Mouse (Mus musculus) frontal cortex, postnatal 36 days (tissue): Measurements from ENCODE around the gene Borcs5.

Experiments
- DNase-seq, 2 experiments: peaks; one replicate each; pipeline ENCODE4 v3.0.0; 2022; ENCODE audit warnings: low spot score in 2 of 2

Borcs5 gene

GRCm38 (mm10) chr6:134718668-134719065, 79.4 kb downstream of the Borcs5 start:
- no peak for DNase-seq

GRCm38 (mm10) chr6:134719156-134719555, 79.8 kb downstream of the Borcs5 start:
- no peak for DNase-seq

- DNase-seq = no peak
These were observed 80.8 kb downstream of the Borcs5 start for GRCm38 (mm10) chr6:134720150-134720549.

GRCm38 (mm10) chr6:134721729-134722269, 82.5 kb downstream of the Borcs5 start:
- no peak for DNase-seq

GRCm38 (mm10) chr6:134722906-134723305, 83.6 kb downstream of the Borcs5 start:
- DNase-seq = no peak

GRCm38 (mm10) chr6:134723326-134723725, 84.0 kb downstream of the Borcs5 start:
- DNase-seq = no peak

GRCm38 (mm10) chr6:134723833-134724553, 84.7 kb downstream of the Borcs5 start:
- no peak for DNase-seq

- no peak for DNase-seq
These were observed 86.1 kb downstream of the Borcs5 start for GRCm38 (mm10) chr6:134725406-134725805.

- DNase-seq = no peak
These were observed 91.7 kb downstream of the Borcs5 start for GRCm38 (mm10) chr6:134730978-134731377.

- no peak for DNase-seq
These were observed 93.5 kb downstream of the Borcs5 start for GRCm38 (mm10) chr6:134732813-134733212.

- DNase-seq = no peak
These were observed 94.5 kb downstream of the Borcs5 start for GRCm38 (mm10) chr6:134733800-134734221.

GRCm38 (mm10) chr6:134736853-134737252, 97.5 kb downstream of the Borcs5 start:
- no peak for DNase-seq

- DNase-seq = no peak
These were observed 104.3 kb downstream of the Borcs5 start for GRCm38 (mm10) chr6:134743568-134743967.

- DNase-seq = no peak
These were observed 106.6 kb downstream of the Borcs5 start for GRCm38 (mm10) chr6:134745876-134746275.

GRCm38 (mm10) chr6:134748126-134748525, 108.8 kb downstream of the Borcs5 start:
- DNase-seq = no peak

- no peak for DNase-seq
These were observed 111.8 kb downstream of the Borcs5 start for GRCm38 (mm10) chr6:134751087-134751486.

GRCm38 (mm10) chr6:134751883-134752647, 112.8 kb downstream of the Borcs5 start:
- no peak for DNase-seq

GRCm38 (mm10) chr6:134753412-134753811, 114.1 kb downstream of the Borcs5 start:
- DNase-seq = no peak

- DNase-seq = no peak
These were observed 114.5 kb downstream of the Borcs5 start for GRCm38 (mm10) chr6:134753858-134754257.

- DNase-seq = no peak
These were observed 116.7 kb downstream of the Borcs5 start for GRCm38 (mm10) chr6:134756058-134756457.
